Mouse (Mus musculus) heart, adult 2 months (tissue): ENCODE results near the gene Nemf.

Experiments
- CTCF ChIP-seq: fragments of 200-600 bp; IDR thresholded peaks from 2 replicates; pipeline ENCODE4 v1.8.1; 2022; ENCODE audit warnings: antibody characterized with exemption, mild to moderate bottlenecking, moderate library complexity
- POLR2A ChIP-seq: fragments of 200-500 bp; IDR thresholded peaks from 2 replicates; pipeline ENCODE4 v1.6.1; 2011; ENCODE audit warnings: mild to moderate bottlenecking, low read depth, low read length, control low read depth; ENCODE audit not compliant: insufficient read depth

GRCm38 (mm10) chr12:69366424-69366823, 9.5 kb upstream of the Nemf start:
- TF ChIP-seq CTCF = peak; percentile 76
- no peak for TF ChIP-seq POLR2A
